Mouse (Mus musculus) thymus, adult 2 months (tissue): Measurements from ENCODE around the gene Tatdn2. TPM values are rescaled to one million over a fixed set of nuclear protein-coding genes. Genes with fewer than 3 reads are reported as not detected.
"Not testable (repeated sequence)": the region's sequence is repeated elsewhere in the genome, so short reads cannot be mapped to it uniquely, and the experiment has no call there.

Experiments used
- DNase-seq: peaks from one replicate; pipeline ENCODE4 v3.0.0; 2021
- H3K27ac ChIP-seq: fragments of 200-500 bp; 2 replicates; pipeline ENCODE4 v1.5.1; 2012; ENCODE audit warnings: low read length, control low read depth; ENCODE audit not compliant: control insufficient read depth, insufficient read depth
- H3K27me3 ChIP-seq: fragments of 200-500 bp; 2 replicates; pipeline ENCODE4 v1.6.1; 2012; ENCODE audit warnings: mild to moderate bottlenecking, low read length, moderate library complexity, mixed read lengths; ENCODE audit not compliant: control insufficient read depth, insufficient read depth
- H3K36me3 ChIP-seq: fragments of 200-500 bp; 2 replicates; pipeline ENCODE4 v1.6.1; 2012; ENCODE audit warnings: mild to moderate bottlenecking, low read length, moderate library complexity; ENCODE audit not compliant: control insufficient read depth, insufficient read depth
- H3K4me1 ChIP-seq: fragments of 200-500 bp; replicated peaks from 2 replicates; pipeline ENCODE4 v1.6.1; 2012; ENCODE audit warnings: low read length; ENCODE audit not compliant: control insufficient read depth, insufficient read depth
- H3K4me3 ChIP-seq: fragments of 200-500 bp; 2 replicates; pipeline ENCODE4 v1.5.1; 2012; ENCODE audit warnings: mild to moderate bottlenecking, low read length, control low read depth, moderate library complexity; ENCODE audit not compliant: control insufficient read depth, insufficient read depth
- CTCF ChIP-seq: fragments of 200-500 bp; IDR thresholded peaks from 2 replicates; pipeline ENCODE4 v1.5.1; 2012; ENCODE audit warnings: mild to moderate bottlenecking, control low read depth, low read length, moderate library complexity, borderline replicate concordance; ENCODE audit not compliant: control insufficient read depth, poor library complexity, insufficient read depth; ENCODE audit errors: extremely low read depth
- POLR2A ChIP-seq: fragments of 200-500 bp; IDR thresholded peaks from 2 replicates; pipeline ENCODE4 v1.6.1; 2012; ENCODE audit warnings: mild to moderate bottlenecking, low read length, control low read depth, moderate library complexity; ENCODE audit not compliant: control insufficient read depth, poor library complexity, insufficient read depth; ENCODE audit errors: extremely low read depth
- WGBS: fragments of 180-500 bp; shearing (Covaris S2); methylation state at CpG from one replicate; pipeline ENCODE4 v1.1.7; 2018; 5-methylcytosine and 5-hydroxymethylcytosine counted together
- polyA plus RNA-seq: library from polyadenylated mRNA; depleted of rRNA; stranded (reverse); fragments of >200 nt; gene quantifications from 2 replicates; pipeline ENCODE4 v1.2.3, GENCODE M21; 2012

The Tatdn2 gene
- polyA plus RNA-seq, 1 experiment = 35.7 TPM

GRCm38 (mm10) chr6:113661353-113662241 lies 35.3 kb upstream of the Tatdn2 start:
- peaks cover 24% of the 10 kb centered on the region for H3K4me1 ChIP-seq
- 57% methylated on average over 12 of the region's 12 CpGs for WGBS

GRCm38 (mm10) chr6:113662964-113663700 lies 33.7 kb upstream of the Tatdn2 start:
- peaks cover 22% of the 10 kb centered on the region for H3K4me1 ChIP-seq
- WGBS = 95% methylated on average over 8 of the region's 8 CpGs
- no peaks in the 10 kb centered on the region for H3K36me3 ChIP-seq
- TF ChIP-seq CTCF (no peak), POLR2A (no peak)
- DNase-seq = no peak
- H3K27me3 ChIP-seq = no peaks in the 10 kb centered on the region
- H3K4me3 ChIP-seq = no peak overlapping the region
- no peak overlapping the region for H3K27ac ChIP-seq

More at GRCm38 (mm10) chr6:113661353-113662241, 35.3 kb upstream of the Tatdn2 start:
- Histone ChIP-seq H3K36me3 (no peaks in the 10 kb centered on the region), H3K4me3 (no peak overlapping the region), H3K27ac (peak overlapping the region; percentile 43; the same call in 1 of the 2 replicates), H3K27me3 (no peaks in the 10 kb centered on the region)
- DNase-seq = no peak
- no peak for TF ChIP-seq CTCF
- TF ChIP-seq POLR2A = no peak

- H3K4me1 ChIP-seq = peaks cover 26% of the 10 kb centered on the region
- no peaks in the 10 kb centered on the region for H3K27me3 ChIP-seq
- TF ChIP-seq CTCF (no peak), POLR2A (no peak)
- DNase-seq = no peak
- WGBS = 84% methylated on average over 7 of the region's 7 CpGs
- no peak overlapping the region for H3K4me3 ChIP-seq
- H3K36me3 ChIP-seq = no peaks in the 10 kb centered on the region
- no peak overlapping the region for H3K27ac ChIP-seq
These were observed 32.5 kb upstream of the Tatdn2 start for GRCm38 (mm10) chr6:113664305-113664704.

- no peaks in the 10 kb centered on the region for H3K27me3 ChIP-seq
- WGBS = 95% methylated on average over 8 of the region's 8 CpGs
- no peaks in the 10 kb centered on the region for H3K36me3 ChIP-seq
- DNase-seq = no peak
- no peak overlapping the region for H3K27ac ChIP-seq
- H3K4me3 ChIP-seq = no peak overlapping the region
- peaks cover 22% of the 10 kb centered on the region for H3K4me1 ChIP-seq
- TF ChIP-seq CTCF (no peak), POLR2A (no peak)
These were observed 29.2 kb upstream of the Tatdn2 start for GRCm38 (mm10) chr6:113667611-113668122.

- no peaks in the 10 kb centered on the region for H3K36me3 ChIP-seq
- H3K4me3 ChIP-seq = 0 out of 2 replicates have a peak overlapping the region, but pooled peaks have one; percentile 15
- TF ChIP-seq CTCF = no peak
- TF ChIP-seq POLR2A = no peak
- peak overlapping the region; percentile 84 for H3K27ac ChIP-seq
- WGBS = 12% methylated on average over 15 of the region's 15 CpGs
- peak; percentile 50 for DNase-seq
- H3K4me1 ChIP-seq = peaks cover 22% of the 10 kb centered on the region
- no peaks in the 10 kb centered on the region for H3K27me3 ChIP-seq
These were observed 28.3 kb upstream of the Tatdn2 start for GRCm38 (mm10) chr6:113668287-113669154.

GRCm38 (mm10) chr6:113669821-113670220 lies 27.0 kb upstream of the Tatdn2 start:
- no peaks in the 10 kb centered on the region for H3K36me3 ChIP-seq
- no peaks in the 10 kb centered on the region for H3K27me3 ChIP-seq
- TF ChIP-seq POLR2A (no peak), CTCF (no peak)
- no peak overlapping the region; the same call in 1 of the 2 replicates for H3K27ac ChIP-seq
- no peak overlapping the region for H3K4me3 ChIP-seq
- peak; percentile 48 for DNase-seq
- H3K4me1 ChIP-seq = peaks cover 22% of the 10 kb centered on the region
- WGBS = 60% methylated on average over 7 of the region's 7 CpGs

- not testable (repeated sequence) for H3K27ac ChIP-seq, H3K36me3 ChIP-seq, H3K27me3 ChIP-seq, H3K4me3 ChIP-seq, DNase-seq
- peaks cover 25% of the 10 kb centered on the region for H3K4me1 ChIP-seq
- 96% methylated on average over 1 of the region's 1 CpGs for WGBS
These were observed 24.8 kb upstream of the Tatdn2 start for GRCm38 (mm10) chr6:113672029-113672428.
